Mouse (Mus musculus) midbrain, embryonic 10.5 days (tissue): ENCODE data around the gene Tkt. TPM values are rescaled to one million over a fixed set of nuclear protein-coding genes. Genes with fewer than 3 reads are reported as not detected.
A peak's percentile ranks its signal among the peaks of the same experiment; 100 is the strongest.

Source experiments
- DNase-seq: peaks from one replicate; pipeline ENCODE4 v3.0.0-alpha.2; 2017; ENCODE audit warnings: low spot score
- H3K27ac ChIP-seq: fragments of 300-500 bp; sonication (generic); replicated peaks from 2 replicates; pipeline ENCODE4 v1.5.1; 2016; ENCODE audit warnings: mild to moderate bottlenecking
- H3K27me3 ChIP-seq: fragments of 300-500 bp; sonication (generic); 2 replicates; pipeline ENCODE4 v1.6.1; 2016; ENCODE audit warnings: low read depth, mild to moderate bottlenecking; ENCODE audit not compliant: poor library complexity, severe bottlenecking
- H3K36me3 ChIP-seq: fragments of 300-500 bp; sonication (generic); 2 replicates; pipeline ENCODE4 v1.6.1; 2016; ENCODE audit warnings: mild to moderate bottlenecking, moderate library complexity
- H3K4me1 ChIP-seq: fragments of 300-500 bp; sonication (generic); 2 replicates; pipeline ENCODE4 v1.6.1; 2016
- H3K4me3 ChIP-seq: fragments of 300-500 bp; sonication (generic); 2 replicates; pipeline ENCODE4 v1.5.1; 2016; ENCODE audit warnings: mild to moderate bottlenecking, moderate library complexity
- H3K9me3 ChIP-seq: fragments of 300-500 bp; sonication (generic); replicated peaks from 2 replicates; pipeline ENCODE4 v1.6.1; 2016; ENCODE audit warnings: mild to moderate bottlenecking
- WGBS: fragments of 180-500 bp; shearing (Covaris S2); methylation state at CpG from one replicate; pipeline ENCODE4 v1.1.7; 2016; 5-methylcytosine and 5-hydroxymethylcytosine counted together
- polyA plus RNA-seq: library from polyadenylated mRNA; unstranded; fragments of >200 nt; fragmentation: Nextera tagmentation; extraction: Ambion mirVana; gene quantifications from 2 replicates; pipeline ENCODE4 v1.2.1, GENCODE M21; 2016

Tkt gene
- polyA plus RNA-seq, 1 experiment from 2014 or later, result 334 TPM

DNA sequence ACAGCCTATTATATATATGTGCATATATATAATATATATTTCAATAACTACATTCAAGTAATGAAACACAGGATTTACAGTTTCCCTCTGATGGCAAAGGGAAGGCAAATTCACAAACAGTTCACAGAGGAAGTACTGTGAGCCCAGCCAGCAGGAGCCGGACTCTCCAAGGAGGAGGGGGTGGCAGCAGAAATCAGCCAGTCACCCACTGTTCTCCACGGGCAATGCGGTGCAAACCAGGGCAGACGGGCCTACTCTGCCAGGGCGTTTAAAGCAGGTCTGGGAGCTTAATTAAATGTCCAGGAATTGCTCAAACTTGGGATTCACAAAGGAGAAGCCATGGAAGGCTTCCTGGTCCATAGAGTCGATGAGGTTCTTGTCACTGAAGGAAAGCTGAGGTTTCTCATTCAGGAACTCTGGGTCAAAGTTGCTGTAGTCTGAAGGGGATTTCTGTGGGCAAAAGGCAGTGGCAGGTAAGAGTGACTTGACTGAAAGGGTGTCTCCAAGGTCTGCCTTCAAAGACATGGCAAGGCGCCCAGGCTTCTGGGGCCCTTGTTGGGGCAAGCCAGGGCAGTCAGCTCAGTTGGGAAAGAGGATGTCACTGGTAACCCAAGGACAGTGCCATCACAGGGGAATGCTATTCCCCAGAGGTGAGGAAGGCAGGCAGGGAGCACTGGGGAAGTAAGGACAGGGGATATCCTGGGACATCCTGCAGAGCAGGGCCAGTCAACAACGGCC, 47.6 kb downstream of the Tkt start:
- Histone ChIP-seq H3K4me3 (no peak overlapping the region), H3K9me3 (no peaks in the 10 kb centered on the region), H3K4me1 (peaks cover 28% of the 10 kb centered on the region), H3K27ac (0 out of 2 replicates have a peak overlapping the region, but pooled peaks have one; percentile 19), H3K27me3 (no peaks in the 10 kb centered on the region), H3K36me3 (peaks cover 14% of the 10 kb centered on the region)
- DNase-seq, result no peak
- 89% methylated on average over 8 of the region's 8 CpGs for WGBS

DNA sequence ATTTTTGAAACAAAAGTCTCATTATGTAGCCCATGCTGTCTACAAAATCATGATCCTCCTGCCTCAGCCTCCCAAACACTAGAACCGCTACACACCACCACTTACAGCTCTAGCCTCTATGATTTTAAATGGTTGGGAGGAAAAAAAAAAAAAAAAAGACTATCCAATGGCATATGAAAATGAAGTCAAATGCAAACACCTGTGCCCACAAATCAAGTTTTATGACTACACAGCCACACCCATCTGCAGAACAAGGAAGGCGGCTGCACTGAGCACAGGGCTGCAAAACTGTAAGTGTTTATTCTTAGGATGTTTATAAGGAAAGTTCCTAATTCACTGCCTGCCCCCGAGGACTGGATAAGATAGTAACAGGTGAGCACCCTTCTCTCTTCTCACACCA, 48.2 kb downstream of the Tkt start:
- Histone ChIP-seq H3K4me3 (no peak overlapping the region), H3K27ac (no peak overlapping the region), H3K4me1 (peaks cover 28% of the 10 kb centered on the region), H3K9me3 (no peaks in the 10 kb centered on the region), H3K36me3 (peaks cover 16% of the 10 kb centered on the region), H3K27me3 (no peaks in the 10 kb centered on the region)
- DNase-seq, result no peak
- 94% methylated on average over 3 of the region's 3 CpGs for WGBS

- WGBS, result 87% methylated on average over 2 of the region's 2 CpGs
- Histone ChIP-seq H3K27me3 (no peaks in the 10 kb centered on the region), H3K4me1 (peaks cover 24% of the 10 kb centered on the region), H3K36me3 (peaks cover 24% of the 10 kb centered on the region), H3K27ac (no peak overlapping the region), H3K4me3 (no peak overlapping the region), H3K9me3 (no peaks in the 10 kb centered on the region)
- no peak for DNase-seq
Measured at GRCm38 (mm10) chr14:30597142-30597541, 49.0 kb downstream of the Tkt start.

- Histone ChIP-seq H3K4me1 (peaks cover 13% of the 10 kb centered on the region), H3K36me3 (peaks cover 9% of the 10 kb centered on the region), H3K4me3 (no peak overlapping the region), H3K27ac (peak overlapping the region; percentile 4; the same call in 1 of the 2 replicates), H3K27me3 (no peaks in the 10 kb centered on the region), H3K9me3 (no peaks in the 10 kb centered on the region)
- WGBS, result 88% methylated on average over 5 of the region's 5 CpGs
- no peak for DNase-seq
Measured at GRCm38 (mm10) chr14:30606817-30607216, 58.7 kb downstream of the Tkt start.

- 84% methylated on average over 4 of the region's 4 CpGs for WGBS
- no peak for DNase-seq
- Histone ChIP-seq H3K9me3 (no peaks in the 10 kb centered on the region), H3K4me3 (no peak overlapping the region), H3K27me3 (no peaks in the 10 kb centered on the region), H3K4me1 (peaks cover 19% of the 10 kb centered on the region), H3K27ac (no peak overlapping the region), H3K36me3 (0 out of 2 replicates have a peak, but pooled peaks cover 2% of the 10 kb centered on the region)
Measured at GRCm38 (mm10) chr14:30607696-30608095, 59.5 kb downstream of the Tkt start.

DNA sequence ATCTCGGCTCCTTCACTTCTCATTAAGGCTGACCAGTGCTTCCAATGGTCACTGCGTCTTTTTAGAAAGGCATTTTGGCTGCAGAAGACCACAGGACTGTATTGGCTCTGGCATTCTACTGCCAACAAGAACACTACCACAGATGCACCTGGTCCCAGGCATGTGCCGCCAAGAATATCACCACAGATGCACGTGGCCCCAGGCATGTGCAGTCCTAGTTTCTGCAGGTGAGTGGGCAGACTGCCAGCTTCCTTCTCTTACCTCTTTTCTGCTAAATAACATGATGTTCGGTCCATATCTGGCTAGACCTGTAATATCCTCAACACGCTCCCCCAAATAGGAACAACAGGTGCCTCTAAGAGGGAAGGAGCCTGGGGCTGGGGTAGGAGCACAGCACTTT, 60.0 kb downstream of the Tkt start:
- Histone ChIP-seq H3K36me3 (0 out of 2 replicates have a peak, but pooled peaks cover 2% of the 10 kb centered on the region), H3K27me3 (no peaks in the 10 kb centered on the region), H3K27ac (no peak overlapping the region), H3K9me3 (no peaks in the 10 kb centered on the region), H3K4me3 (no peak overlapping the region), H3K4me1 (peaks cover 19% of the 10 kb centered on the region)
- no peak for DNase-seq
- WGBS, result 90% methylated on average over 6 of the region's 6 CpGs

DNA sequence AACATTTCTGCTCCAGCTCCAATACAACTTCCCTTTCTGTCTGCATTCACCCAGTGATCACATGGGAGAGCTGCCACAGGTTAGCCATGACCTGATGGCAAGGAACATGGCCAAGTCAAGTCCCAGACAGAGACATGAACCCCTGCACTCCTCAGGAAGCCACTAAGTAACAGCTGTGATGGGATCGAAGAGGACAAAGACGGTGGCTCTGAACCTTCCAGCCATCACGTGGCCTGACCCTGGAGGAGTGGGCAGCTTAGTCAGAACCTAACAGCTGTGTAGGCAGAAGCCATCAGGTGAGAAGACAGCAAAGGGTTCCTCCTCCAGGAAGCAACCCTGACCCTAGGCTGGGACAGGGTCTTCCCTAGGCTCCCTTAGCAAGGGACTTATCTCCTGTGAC, 61.3 kb downstream of the Tkt start:
- H3K4me3 ChIP-seq, result no peak overlapping the region
- 0 out of 2 replicates have a peak, but pooled peaks cover 2% of the 10 kb centered on the region for H3K36me3 ChIP-seq
- no peak for DNase-seq
- H3K9me3 ChIP-seq, result no peaks in the 10 kb centered on the region
- WGBS, result 85% methylated on average over 3 of the region's 3 CpGs
- H3K27me3 ChIP-seq, result no peaks in the 10 kb centered on the region
- peaks cover 19% of the 10 kb centered on the region for H3K4me1 ChIP-seq
- no peak overlapping the region for H3K27ac ChIP-seq

DNA sequence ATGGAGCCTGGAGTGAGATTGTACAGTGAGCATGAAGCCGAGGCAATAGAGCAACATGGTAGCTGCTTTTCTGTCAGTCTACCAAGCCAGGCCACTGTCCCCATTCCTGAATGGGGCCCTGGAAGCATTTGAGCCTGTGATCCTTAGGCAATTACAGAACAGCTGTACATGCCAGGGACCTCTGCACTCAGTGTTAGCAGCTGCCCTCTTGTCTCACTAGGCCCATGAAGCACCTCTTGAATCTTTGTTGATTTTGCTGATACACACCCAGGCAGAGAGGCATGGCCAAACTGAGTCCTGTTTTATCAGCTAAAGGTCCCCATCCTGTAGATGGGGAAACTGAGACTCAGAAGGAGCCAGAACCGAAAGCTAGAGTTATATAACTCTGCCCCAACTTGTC, 62.1 kb downstream of the Tkt start:
- 80% methylated on average over 2 of the region's 2 CpGs for WGBS
- Histone ChIP-seq H3K9me3 (no peaks in the 10 kb centered on the region), H3K36me3 (0 out of 2 replicates have a peak, but pooled peaks cover 2% of the 10 kb centered on the region), H3K4me3 (no peak overlapping the region), H3K27me3 (no peaks in the 10 kb centered on the region), H3K27ac (no peak overlapping the region), H3K4me1 (peaks cover 19% of the 10 kb centered on the region)
- DNase-seq, result no peak

DNA sequence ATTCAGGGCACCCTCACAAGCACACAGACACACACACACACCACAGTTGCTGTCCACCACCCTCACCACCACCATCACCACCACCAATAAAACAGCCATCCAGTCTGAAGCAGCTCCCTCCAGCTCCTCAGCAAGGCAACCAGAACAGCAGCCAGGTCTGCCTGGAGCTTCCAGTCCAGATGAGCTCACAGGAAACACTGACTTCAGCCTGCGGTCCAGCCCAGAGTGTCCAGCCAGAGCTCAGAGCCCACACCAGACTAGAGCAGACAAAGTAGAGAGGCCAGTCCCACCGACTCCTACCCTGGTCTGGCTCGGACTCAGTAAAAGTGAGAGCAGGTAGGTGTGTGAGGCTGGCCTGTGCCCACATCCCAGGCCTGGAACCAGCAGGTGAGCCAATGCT, 62.8 kb downstream of the Tkt start:
- peak overlapping the region; percentile 63; the same call in 1 of the 2 replicates for H3K27ac ChIP-seq
- DNase-seq, result no peak

DNA sequence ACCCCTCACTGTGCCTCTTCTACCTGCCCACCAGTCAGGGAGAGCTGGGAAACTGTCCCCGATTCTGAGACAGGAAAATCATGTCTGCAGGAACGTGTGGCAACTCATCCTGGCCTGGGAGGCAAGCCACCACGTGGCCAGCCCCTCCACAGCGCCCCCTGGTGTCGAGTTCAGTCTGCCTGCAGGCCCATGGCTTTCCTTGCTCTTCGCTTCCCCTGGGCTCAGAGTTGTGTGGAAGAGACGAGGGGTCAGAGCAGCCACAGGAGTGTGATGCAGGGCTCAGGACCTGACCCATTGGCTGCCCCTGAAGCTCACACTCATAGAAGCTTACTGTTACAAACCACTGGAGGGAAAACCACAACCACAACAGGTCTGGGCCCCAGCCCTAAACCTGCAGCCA, 64.4 kb downstream of the Tkt start:
- H3K27ac ChIP-seq, result no peak overlapping the region; the same call in 1 of the 2 replicates
- DNase-seq, result peak; percentile 82
- no peaks in the 10 kb centered on the region for H3K27me3 ChIP-seq
- H3K4me1 ChIP-seq, result peaks cover 19% of the 10 kb centered on the region
- H3K9me3 ChIP-seq, result no peaks in the 10 kb centered on the region
- H3K36me3 ChIP-seq, result 0 out of 2 replicates have a peak, but pooled peaks cover 2% of the 10 kb centered on the region
- WGBS, result 19% methylated on average over 7 of the region's 7 CpGs
- H3K4me3 ChIP-seq, result no peak overlapping the region

More for the DNA sequence above, 62.8 kb downstream of the Tkt start:
- 89% methylated on average over 3 of the region's 3 CpGs for WGBS
- 0 out of 2 replicates have a peak, but pooled peaks cover 2% of the 10 kb centered on the region for H3K36me3 ChIP-seq
- H3K4me3 ChIP-seq, result no peak overlapping the region
- H3K4me1 ChIP-seq, result peaks cover 19% of the 10 kb centered on the region
- no peaks in the 10 kb centered on the region for H3K27me3 ChIP-seq
- no peaks in the 10 kb centered on the region for H3K9me3 ChIP-seq

DNA sequence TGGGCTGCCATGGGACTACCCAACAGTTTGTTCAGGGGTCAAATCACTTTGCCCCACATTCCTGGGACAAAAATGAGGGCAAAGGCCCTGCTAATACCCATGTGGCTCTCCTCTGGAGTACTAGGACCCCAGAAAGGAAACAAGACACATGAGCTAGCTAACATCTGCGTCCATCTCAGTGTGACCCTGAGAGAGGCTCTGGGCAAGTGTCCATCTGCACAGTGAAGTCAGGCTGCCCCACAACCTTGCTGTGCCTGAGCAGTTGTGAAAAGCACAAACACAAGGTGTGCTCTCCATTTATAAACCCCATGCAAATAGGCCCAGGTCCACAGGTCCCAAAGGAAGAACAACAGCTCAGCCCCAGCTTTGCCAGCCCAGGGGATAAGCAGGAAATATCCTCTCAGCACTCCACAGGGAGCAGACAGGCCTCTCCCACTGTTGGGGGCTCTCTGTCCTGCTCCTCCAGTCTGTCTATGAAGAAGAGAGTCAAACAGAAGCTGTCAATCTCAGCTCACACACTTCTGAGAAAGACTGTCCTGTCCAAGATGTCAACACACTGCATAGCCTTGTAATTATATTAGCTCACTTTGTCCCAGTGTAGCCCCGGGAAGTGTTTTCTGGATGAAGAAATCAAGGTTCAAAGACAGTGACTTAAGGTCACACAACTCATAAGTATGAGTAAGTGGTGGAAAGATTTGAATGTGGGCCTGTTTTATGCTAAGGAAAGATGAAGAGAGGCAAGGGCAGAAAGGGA, 65.0 kb downstream of the Tkt start:
- H3K4me1 ChIP-seq, result peaks cover 19% of the 10 kb centered on the region
- DNase-seq, result no peak
- H3K9me3 ChIP-seq, result no peaks in the 10 kb centered on the region
- 84% methylated on average over 2 of the region's 2 CpGs for WGBS
- H3K36me3 ChIP-seq, result 0 out of 2 replicates have a peak, but pooled peaks cover 2% of the 10 kb centered on the region
- no peaks in the 10 kb centered on the region for H3K27me3 ChIP-seq
- H3K27ac ChIP-seq, result no peak overlapping the region
- no peak overlapping the region for H3K4me3 ChIP-seq

DNA sequence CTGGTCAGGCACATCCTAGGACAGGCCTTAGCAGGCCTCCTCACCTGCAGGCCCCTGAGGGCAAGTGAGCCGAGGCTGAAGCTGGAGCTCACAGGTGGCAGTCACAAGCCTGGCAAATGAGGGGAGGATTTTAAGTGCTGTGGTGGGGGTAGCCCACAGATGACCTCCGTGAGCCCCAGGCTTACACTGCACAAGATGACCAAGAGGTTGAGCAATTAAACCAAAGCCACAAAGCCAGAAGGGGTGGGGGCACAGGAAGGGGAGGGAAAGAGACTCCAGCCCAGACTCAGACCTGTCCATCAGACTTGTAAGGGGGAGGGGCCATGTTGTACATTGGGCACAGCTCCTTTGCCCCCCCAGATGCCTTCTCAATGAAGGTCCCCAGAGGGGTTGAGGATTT, 68.6 kb downstream of the Tkt start:
- Histone ChIP-seq H3K4me3 (no peak overlapping the region), H3K4me1 (peaks cover 8% of the 10 kb centered on the region; the same call in 1 of the 2 replicates), H3K36me3 (no peaks in the 10 kb centered on the region), H3K27me3 (no peaks in the 10 kb centered on the region), H3K27ac (no peak overlapping the region), H3K9me3 (no peaks in the 10 kb centered on the region)
- 75% methylated on average over 2 of the region's 2 CpGs for WGBS
- no peak for DNase-seq
